Mouse (Mus musculus) cortical plate, adult 2 months (tissue): Measurements from ENCODE around the gene Rln3.

Experiments
- CTCF ChIP-seq: fragments of 200-500 bp; IDR thresholded peaks from 2 replicates; pipeline ENCODE4 v1.5.1; 2011; ENCODE audit warnings: mild to moderate bottlenecking, control low read depth, low read length; ENCODE audit not compliant: insufficient read depth; ENCODE audit errors: extremely low read depth
- POLR2A ChIP-seq: fragments of 200-500 bp; IDR thresholded peaks from 2 replicates; pipeline ENCODE4 v1.6.1; 2011; ENCODE audit warnings: mild to moderate bottlenecking, low read length, control low read depth; ENCODE audit not compliant: insufficient read depth; ENCODE audit errors: extremely low read depth

GRCm38 (mm10) chr8:84021569-84021968 lies 23.2 kb downstream of the Rln3 start:
- no peak for TF ChIP-seq CTCF
- no peak for TF ChIP-seq POLR2A
